Comparison of ENCODE assay signal across 1 mouse cellular context in genomic region chr4:41353265-41353664, GRCm38 (mm10).
TF ChIP-seq lines count a peak whose summit lies in the region.

No protein-coding gene starts in this region.

TF ChIP-seq in MEL, 35 proteins besides CTCF, POLR2A, EP300 and RAD21 (continued from another document):
- no peak for TF ChIP-seq MAX (IDR thresholded peaks at IDR 0.05; ENCODE audit: low read length)
